Mouse (Mus musculus) lung, adult 2 months (tissue): ENCODE data around the gene Pkd1l2.

Experiments
- CTCF ChIP-seq: fragments of 200-500 bp; IDR thresholded peaks from 2 replicates; pipeline ENCODE4 v1.5.1; 2011; ENCODE audit warnings: mild to moderate bottlenecking, low read length, control low read depth; ENCODE audit not compliant: insufficient read depth
- POLR2A ChIP-seq: fragments of 200-500 bp; IDR thresholded peaks from 2 replicates; pipeline ENCODE4 v1.6.1; 2011; ENCODE audit warnings: low read depth, mild to moderate bottlenecking, control low read depth, low read length, borderline replicate concordance; ENCODE audit errors: extremely low read depth

GRCm38 (mm10) chr8:117032609-117033008 lies 49.6 kb downstream of the Pkd1l2 start:
- TF ChIP-seq CTCF (no peak), POLR2A (no peak)
